Mouse (Mus musculus): Measurements from ENCODE around the gene Fcrla. TPM values are rescaled to one million over a fixed set of nuclear protein-coding genes. Genes with fewer than 3 reads are reported as not detected.

The Fcrla gene
- polyA plus RNA-seq, 1 experiment: 142 TPM

DNA sequence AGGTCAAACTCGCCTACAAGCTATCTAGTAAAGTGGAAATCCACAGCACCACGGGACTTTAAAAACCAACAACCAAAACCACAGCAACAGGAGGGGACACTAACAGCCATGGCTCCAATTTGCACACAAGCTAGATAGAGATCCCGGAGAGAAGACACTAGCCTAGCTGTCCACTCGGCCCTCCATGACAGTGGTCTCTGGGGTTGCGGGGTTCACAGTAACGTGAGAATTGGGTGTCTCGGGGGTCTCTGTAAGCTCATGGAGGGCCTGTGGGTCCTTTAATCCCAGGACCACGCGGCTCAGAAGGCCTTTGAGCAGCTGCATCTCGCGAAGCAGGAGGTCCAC lies 20.3 kb downstream of the Fcrla start:
- Histone ChIP-seq H3K27ac (ENCODE audit: insufficient read depth, low read length) (no peak overlapping the region), H3K4me1 (ENCODE audit: control insufficient read depth, insufficient read depth, insufficient read length) (peaks cover 18% of the 10 kb centered on the region), H3K4me3 (ENCODE audit: extremely low read depth, insufficient read depth, insufficient read length) (peak overlapping the region; percentile 59), H3K36me3 (ENCODE audit: control insufficient read depth, insufficient read depth, low read length) (no peaks in the 10 kb centered on the region), H3K27me3 (ENCODE audit: control insufficient read depth, insufficient read depth, low read length) (peaks cover 1% of the 10 kb centered on the region; the same call in 1 of the 2 replicates)
- TF ChIP-seq CTCF (IDR thresholded peaks at IDR 0.05; ENCODE audit: extremely low read depth, insufficient read depth, insufficient read length, insufficient replicate concordance): no peak
- no peak for TF ChIP-seq POLR2A (IDR thresholded peaks at IDR 0.05; ENCODE audit: low read depth, low read length)
- WGBS: 37% methylated on average over 11 of the region's 11 CpGs
- no peak for DNase-seq (ENCODE audit: low read depth in 1 of 2, low spot score in 2 of 2)

DNA sequence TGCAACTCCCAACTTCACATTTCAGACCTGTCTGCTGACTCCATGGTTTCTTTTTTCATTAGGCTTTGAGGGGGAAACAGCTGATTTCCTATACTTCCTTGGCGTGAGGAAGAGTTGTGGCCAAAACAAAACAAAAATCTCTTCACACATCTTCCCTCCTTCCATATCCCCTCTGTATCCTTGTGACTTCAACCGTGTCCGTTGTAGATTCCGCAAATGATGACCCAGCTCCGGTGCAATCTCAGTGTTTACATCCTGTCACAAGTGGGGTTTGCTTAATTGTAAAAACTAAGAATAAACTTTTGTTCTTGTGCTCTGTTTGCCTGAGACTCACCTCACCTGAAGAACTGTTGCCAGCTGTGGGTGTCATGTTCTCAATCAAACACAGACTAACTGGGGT lies 23.9 kb downstream of the Fcrla start:
- H3K36me3 ChIP-seq (ENCODE audit: control insufficient read depth, insufficient read depth, low read length): no peaks in the 10 kb centered on the region
- no peak for DNase-seq (ENCODE audit: low read depth in 1 of 2, low spot score in 2 of 2)
- no peak overlapping the region for H3K4me3 ChIP-seq (ENCODE audit: extremely low read depth, insufficient read depth, insufficient read length)
- H3K4me1 ChIP-seq (ENCODE audit: control insufficient read depth, insufficient read depth, insufficient read length): peaks cover 14% of the 10 kb centered on the region
- H3K27ac ChIP-seq (ENCODE audit: insufficient read depth, low read length): no peak overlapping the region
- TF ChIP-seq CTCF (IDR thresholded peaks at IDR 0.05; ENCODE audit: extremely low read depth, insufficient read depth, insufficient read length, insufficient replicate concordance) (no peak), POLR2A (IDR thresholded peaks at IDR 0.05; ENCODE audit: low read depth, low read length) (no peak)
- peaks cover 1% of the 10 kb centered on the region; the same call in 1 of the 2 replicates for H3K27me3 ChIP-seq (ENCODE audit: control insufficient read depth, insufficient read depth, low read length)
- WGBS: 62% methylated on average over 5 of the region's 5 CpGs

GRCm38 (mm10) chr1:170901536-170902238 lies 25.7 kb downstream of the Fcrla start:
- Histone ChIP-seq H3K36me3 (ENCODE audit: control insufficient read depth, insufficient read depth, low read length) (no peaks in the 10 kb centered on the region), H3K4me1 (ENCODE audit: control insufficient read depth, insufficient read depth, insufficient read length) (peaks cover 4% of the 10 kb centered on the region; the same call in 1 of the 2 replicates), H3K4me3 (ENCODE audit: extremely low read depth, insufficient read depth, insufficient read length) (no peak overlapping the region), H3K27ac (ENCODE audit: insufficient read depth, low read length) (no peak overlapping the region), H3K27me3 (ENCODE audit: control insufficient read depth, insufficient read depth, low read length) (no peaks in the 10 kb centered on the region)
- DNase-seq (ENCODE audit: low read depth in 1 of 2, low spot score in 2 of 2): peak; percentile 70 to 87
- TF ChIP-seq POLR2A (IDR thresholded peaks at IDR 0.05; ENCODE audit: low read depth, low read length): no peak
- TF ChIP-seq CTCF (IDR thresholded peaks at IDR 0.05; ENCODE audit: extremely low read depth, insufficient read depth, insufficient read length, insufficient replicate concordance): peak; percentile 66; the same call in 1 of the 2 replicates
- 35% methylated on average over 10 of the region's 10 CpGs for WGBS

DNA sequence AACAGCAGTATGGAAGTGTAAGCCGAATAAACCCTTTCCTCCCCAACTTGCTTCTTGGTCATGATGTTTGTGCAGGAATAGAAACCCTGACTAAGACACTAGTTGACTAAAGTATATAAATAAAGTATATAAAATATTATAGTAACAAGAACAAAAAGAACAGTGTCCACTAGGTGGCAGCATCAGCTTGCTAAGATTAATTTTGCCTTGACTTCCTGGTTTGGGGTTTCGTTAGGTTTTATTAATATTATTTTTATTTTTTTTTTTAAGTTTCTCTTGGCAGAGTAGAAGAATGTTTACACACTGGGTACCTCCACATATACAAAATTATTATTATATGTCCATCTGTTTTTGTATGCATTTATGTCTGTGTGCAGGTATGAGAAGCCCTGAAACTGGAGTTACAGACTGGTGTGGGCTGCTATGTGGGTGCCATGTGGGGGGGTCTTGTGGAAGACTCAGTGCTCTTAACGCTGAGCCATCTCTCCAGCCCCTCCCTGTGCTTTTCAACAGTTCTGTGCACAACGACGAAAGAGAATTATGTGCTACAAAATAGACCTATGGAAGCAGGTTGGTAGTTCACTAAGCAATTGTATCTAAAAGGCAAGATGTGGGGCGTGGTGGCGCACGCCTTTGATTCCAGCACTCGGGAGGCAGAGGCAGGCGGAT lies 26.4 kb downstream of the Fcrla start:
- Histone ChIP-seq H3K4me1 (ENCODE audit: control insufficient read depth, insufficient read depth, insufficient read length) (peaks cover 6% of the 10 kb centered on the region; the same call in 1 of the 2 replicates), H3K36me3 (ENCODE audit: control insufficient read depth, insufficient read depth, low read length) (no peaks in the 10 kb centered on the region), H3K27ac (ENCODE audit: insufficient read depth, low read length) (no peak overlapping the region), H3K4me3 (ENCODE audit: extremely low read depth, insufficient read depth, insufficient read length) (peak overlapping the region; percentile 25; the same call in 1 of the 2 replicates), H3K27me3 (ENCODE audit: control insufficient read depth, insufficient read depth, low read length) (no peaks in the 10 kb centered on the region)
- peak; percentile 54 to 60 for DNase-seq (ENCODE audit: low read depth in 1 of 2, low spot score in 2 of 2)
- no peak for TF ChIP-seq POLR2A (IDR thresholded peaks at IDR 0.05; ENCODE audit: low read depth, low read length)
- 0 out of 2 replicates have a peak, but pooled peaks have one; percentile 16 for TF ChIP-seq CTCF (IDR thresholded peaks at IDR 0.05; ENCODE audit: extremely low read depth, insufficient read depth, insufficient read length, insufficient replicate concordance)
- 18% methylated on average over 10 of the region's 10 CpGs for WGBS

DNA sequence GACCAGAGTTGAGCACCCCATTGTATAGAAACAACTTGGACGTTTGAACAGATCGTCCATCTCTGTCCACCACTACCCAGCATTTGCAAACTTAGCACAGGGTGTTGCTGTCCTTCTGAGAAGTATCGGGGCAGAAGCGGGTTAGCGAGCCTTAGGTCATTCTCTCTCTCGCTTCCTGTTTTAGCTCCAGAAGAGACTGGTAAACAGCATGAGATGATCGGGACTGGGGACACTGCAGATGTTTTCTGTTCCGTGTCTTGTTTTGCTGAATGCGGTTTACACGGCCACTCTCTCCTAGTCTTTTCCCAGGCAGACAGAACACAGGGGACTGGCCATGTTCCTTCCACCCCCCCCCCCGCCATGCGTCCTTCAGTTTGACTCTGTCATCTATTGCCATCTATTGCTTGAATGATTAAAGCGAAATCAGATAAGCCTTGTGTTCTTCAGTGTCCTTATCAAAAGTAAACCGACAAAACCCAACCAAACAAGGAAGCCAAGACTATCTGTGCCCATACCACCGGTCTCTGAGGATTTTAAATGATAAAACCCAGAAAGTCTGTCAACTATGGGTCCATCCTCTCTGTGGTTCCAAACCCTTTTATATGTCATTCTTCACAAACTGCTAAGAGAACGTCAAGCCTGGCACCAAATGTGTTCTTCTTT lies 28.8 kb downstream of the Fcrla start:
- TF ChIP-seq CTCF (IDR thresholded peaks at IDR 0.05; ENCODE audit: extremely low read depth, insufficient read depth, insufficient read length, insufficient replicate concordance) (no peak), POLR2A (IDR thresholded peaks at IDR 0.05; ENCODE audit: low read depth, low read length) (no peak)
- Histone ChIP-seq H3K4me3 (ENCODE audit: extremely low read depth, insufficient read depth, insufficient read length) (no peak overlapping the region), H3K4me1 (ENCODE audit: control insufficient read depth, insufficient read depth, insufficient read length) (peaks cover 6% of the 10 kb centered on the region; the same call in 1 of the 2 replicates), H3K27me3 (ENCODE audit: control insufficient read depth, insufficient read depth, low read length) (no peaks in the 10 kb centered on the region), H3K36me3 (ENCODE audit: control insufficient read depth, insufficient read depth, low read length) (no peaks in the 10 kb centered on the region), H3K27ac (ENCODE audit: insufficient read depth, low read length) (peak overlapping the region; percentile 40; the same call in 1 of the 2 replicates)
- 54% methylated on average over 16 of the region's 16 CpGs for WGBS
- DNase-seq (ENCODE audit: low read depth in 1 of 2, low spot score in 2 of 2): peak in 1 of 2 experiments; percentile 15

GRCm38 (mm10) chr1:170896651-170897281 lies 30.6 kb downstream of the Fcrla start:
- TF ChIP-seq CTCF (IDR thresholded peaks at IDR 0.05; ENCODE audit: extremely low read depth, insufficient read depth, insufficient read length, insufficient replicate concordance) (no peak), POLR2A (IDR thresholded peaks at IDR 0.05; ENCODE audit: low read depth, low read length) (no peak)

More at GRCm38 (mm10) chr1:170896651-170897281, 30.6 kb downstream of the Fcrla start:
- no peak overlapping the region for H3K4me3 ChIP-seq (ENCODE audit: extremely low read depth, insufficient read depth, insufficient read length)
- H3K4me1 ChIP-seq (ENCODE audit: control insufficient read depth, insufficient read depth, insufficient read length): peaks cover 6% of the 10 kb centered on the region; the same call in 1 of the 2 replicates
- no peaks in the 10 kb centered on the region for H3K27me3 ChIP-seq (ENCODE audit: control insufficient read depth, insufficient read depth, low read length)
- DNase-seq (ENCODE audit: low read depth in 1 of 2, low spot score in 2 of 2): no peak
- no peaks in the 10 kb centered on the region for H3K36me3 ChIP-seq (ENCODE audit: control insufficient read depth, insufficient read depth, low read length)
- peak overlapping the region; percentile 30; the same call in 1 of the 2 replicates for H3K27ac ChIP-seq (ENCODE audit: insufficient read depth, low read length)
- WGBS: 24% methylated on average over 5 of the region's 5 CpGs
